Mouse (Mus musculus): ENCODE measurements around the gene Serpinc1.

The Serpinc1 gene

GRCm38 (mm10) chr1:161025410-161026210 lies 47.2 kb downstream of the Serpinc1 start:
- 66% methylated on average over 5 of the region's 5 CpGs for WGBS

- 79% methylated on average over 2 of the region's 2 CpGs for WGBS
Measured at GRCm38 (mm10) chr1:161027196-161027595, 48.8 kb downstream of the Serpinc1 start.

GRCm38 (mm10) chr1:161028427-161028826 lies 50.0 kb downstream of the Serpinc1 start:
- WGBS: 79% methylated on average over 1 of the region's 1 CpGs

GRCm38 (mm10) chr1:161030058-161030457 lies 51.7 kb downstream of the Serpinc1 start:
- 91% methylated on average over 3 of the region's 3 CpGs for WGBS

GRCm38 (mm10) chr1:161031881-161032280 lies 53.5 kb downstream of the Serpinc1 start:
- 96% methylated on average over 9 of the region's 9 CpGs for WGBS

GRCm38 (mm10) chr1:161032345-161032744 lies 54.0 kb downstream of the Serpinc1 start:
- 77% methylated on average over 7 of the region's 7 CpGs for WGBS

GRCm38 (mm10) chr1:161033856-161034434 lies 55.6 kb downstream of the Serpinc1 start:
- WGBS: 2% methylated on average over 21 of the region's 21 CpGs

- under 1% methylated on average over 74 of the region's 76 CpGs for WGBS
Measured at GRCm38 (mm10) chr1:161034435-161035280, 56.3 kb downstream of the Serpinc1 start, which contains the start of gene Zbtb37. Zbtb37 (minus strand) TSS chr1:161034849.

- WGBS: under 1% methylated on average over 14 of the region's 14 CpGs
Measured at GRCm38 (mm10) chr1:161035281-161035785, 56.9 kb downstream of the Serpinc1 start.

GRCm38 (mm10) chr1:161035786-161036404 lies 57.5 kb downstream of the Serpinc1 start:
- WGBS: 4% methylated on average over 6 of the region's 6 CpGs

- WGBS: under 1% methylated on average over 5 of the region's 5 CpGs
Measured at GRCm38 (mm10) chr1:161036411-161036841, 58.0 kb downstream of the Serpinc1 start.

- 2% methylated on average over 1 of the region's 1 CpGs for WGBS
Measured at GRCm38 (mm10) chr1:161037026-161037425, 58.6 kb downstream of the Serpinc1 start.

GRCm38 (mm10) chr1:161037599-161037998 lies 59.2 kb downstream of the Serpinc1 start:
- WGBS: 26% methylated on average over 3 of the region's 3 CpGs

GRCm38 (mm10) chr1:161038004-161038403 lies 59.6 kb downstream of the Serpinc1 start:
- WGBS: 25% methylated on average over 3 of the region's 3 CpGs

GRCm38 (mm10) chr1:161038968-161039721 lies 60.8 kb downstream of the Serpinc1 start:
- WGBS: 29% methylated on average over 3 of the region's 3 CpGs

GRCm38 (mm10) chr1:161039741-161040425 lies 61.5 kb downstream of the Serpinc1 start:
- WGBS: 42% methylated on average over 3 of the region's 3 CpGs

- WGBS: 50% methylated on average over 1 of the region's 1 CpGs
Measured at GRCm38 (mm10) chr1:161040426-161040770, 62.0 kb downstream of the Serpinc1 start.

- 92% methylated on average over 7 of the region's 7 CpGs for WGBS
Measured at GRCm38 (mm10) chr1:161041261-161042020, 63.1 kb downstream of the Serpinc1 start.

GRCm38 (mm10) chr1:161046972-161047371 lies 68.6 kb downstream of the Serpinc1 start:
- 79% methylated on average over 3 of the region's 3 CpGs for WGBS
